Mouse (Mus musculus) adrenal gland, postnatal 36 days (tissue): ENCODE data around the gene Jade3. TPM values are rescaled to one million over a fixed set of nuclear protein-coding genes. Genes with fewer than 3 reads are reported as not detected.
"Not testable (repeated sequence)": the region's sequence is repeated elsewhere in the genome, so short reads cannot be mapped to it uniquely, and the experiment has no call there.

Experiments
- DNase-seq, 2 experiments: peaks; one replicate each; pipeline ENCODE4 v3.0.0; 2021; ENCODE audit warnings: mixed read lengths in 1 of 2
- long read RNA-seq, 2 experiments: library from polyadenylated mRNA; stranded (forward); transcript quantifications; one replicate each; pipeline ENCODE4 v2.0.0; 2021; ENCODE audit warnings: borderline sequencing depth in 2 of 2
- total RNA-seq, 2 experiments: library from RNA; stranded (reverse); gene quantifications; 2 replicates each; pipeline ENCODE4 v1.2.3; 2021

Jade3 gene
- total RNA-seq = 1 to 10 TPM; 4.8 to 5.4 TPM
- long read RNA-seq, experiment 1 = 0 reads
- long read RNA-seq, experiment 2 = 0 reads

DNA sequence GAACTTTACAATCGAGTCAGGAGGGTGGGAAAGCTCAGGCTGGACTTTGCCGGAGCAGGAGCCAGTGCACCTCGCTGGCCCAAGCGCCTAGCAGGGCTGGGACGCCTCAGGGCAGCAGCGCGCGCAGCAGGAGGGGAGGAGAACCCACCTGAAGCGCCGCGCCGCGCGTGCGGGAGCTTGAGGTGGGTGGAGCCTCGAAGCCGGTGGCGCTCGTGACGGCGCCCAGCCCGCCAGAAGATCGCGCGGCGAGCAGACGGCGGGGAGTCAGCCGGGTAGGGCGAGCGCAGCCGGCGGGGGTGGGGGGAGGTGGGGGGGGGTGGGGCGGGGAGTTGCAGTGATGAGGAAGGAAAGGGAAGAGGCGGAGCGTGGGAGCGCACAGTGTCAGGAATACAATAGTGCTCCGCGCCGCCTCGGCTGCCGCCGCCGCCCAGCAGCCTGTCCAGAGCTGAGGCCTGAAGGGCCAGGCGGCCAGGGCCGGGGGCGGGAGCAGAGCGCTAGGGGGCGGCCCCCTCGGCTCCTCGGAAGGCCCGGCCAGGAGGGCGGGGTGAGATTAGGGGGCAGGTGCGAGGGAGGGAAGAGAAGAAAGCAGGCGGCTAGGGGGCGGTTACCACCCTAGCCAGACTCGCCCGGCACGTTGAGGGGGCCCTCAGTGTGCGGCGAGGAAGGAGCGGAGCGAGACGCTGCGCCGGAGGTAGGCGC, at the start of gene Jade3:
Gene Jade3 (plus strand): TSS at position 549 of the 699 bp plus-strand sequence.
- DNase-seq = peak; percentile 85 to 87

DNA sequence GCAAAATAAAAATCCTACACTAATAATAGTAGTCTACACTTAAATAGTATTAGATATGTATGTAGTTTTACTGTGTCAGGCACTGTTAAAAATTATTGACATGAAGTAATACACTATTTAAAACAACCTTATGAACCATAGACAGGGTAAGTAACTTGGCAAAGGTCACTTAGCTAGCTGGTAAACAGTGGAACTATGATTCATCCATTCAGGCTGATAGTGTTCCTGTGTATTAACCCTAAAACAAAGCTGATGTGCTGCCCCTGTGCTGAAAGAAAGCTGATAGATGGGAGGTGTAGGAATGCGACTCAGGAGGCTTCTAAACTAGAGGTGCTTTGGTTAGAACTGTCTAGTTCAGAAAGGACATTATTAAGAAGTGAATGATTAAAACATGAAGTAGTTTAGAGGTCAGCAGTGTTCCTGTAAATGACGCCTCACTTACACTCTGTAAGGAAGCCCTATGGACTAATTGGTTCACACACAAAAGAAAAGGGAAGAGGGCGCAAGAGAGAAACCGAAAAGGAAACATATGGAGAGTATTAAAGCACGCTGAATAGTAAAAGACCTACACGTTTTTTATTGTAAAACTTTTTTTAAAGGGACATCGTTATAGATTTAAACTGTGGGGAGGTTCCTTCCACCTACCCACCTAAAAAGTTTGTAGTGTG, 46.0 kb upstream of the Jade3 start:
- DNase-seq = no peak

DNA sequence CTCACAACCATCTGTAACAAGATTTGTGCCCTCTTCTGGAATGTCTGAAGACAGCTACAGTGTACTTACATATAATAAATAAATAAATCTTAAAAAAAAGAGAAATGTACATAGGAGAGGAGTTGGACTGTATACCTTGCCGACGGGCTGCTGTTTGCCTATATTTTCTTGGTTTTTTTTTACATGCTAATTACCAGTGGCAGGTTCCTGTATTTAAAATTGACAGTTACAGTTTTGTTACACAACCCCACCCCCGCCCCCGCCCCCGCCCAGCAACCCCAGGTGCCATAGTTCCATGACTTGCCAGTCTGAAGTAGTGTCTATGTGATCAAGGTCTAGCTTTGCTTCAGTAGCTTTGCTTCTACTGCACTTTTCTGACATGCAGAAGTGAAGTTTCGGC, 43.2 kb upstream of the Jade3 start:
- DNase-seq = no peak

DNA sequence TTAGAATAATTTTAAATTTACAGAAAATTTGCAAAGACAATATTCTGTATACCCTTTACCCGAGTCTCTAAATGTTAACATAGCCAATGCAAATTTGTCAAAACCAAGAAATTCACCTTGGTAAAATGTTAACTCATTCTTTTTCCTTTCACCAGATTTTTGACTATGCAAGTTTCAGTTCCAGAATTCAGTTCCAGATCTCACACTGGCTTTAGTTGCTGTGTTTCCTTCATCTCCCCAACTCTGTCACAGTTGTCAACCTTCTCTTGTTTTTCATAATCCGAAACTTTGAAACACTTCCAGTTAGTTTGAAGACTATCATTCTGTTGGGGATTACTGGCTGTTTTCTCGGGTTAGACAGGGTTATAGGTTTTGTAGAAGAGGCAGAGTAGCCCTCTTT, 38.5 kb upstream of the Jade3 start:
- DNase-seq = no peak

DNA sequence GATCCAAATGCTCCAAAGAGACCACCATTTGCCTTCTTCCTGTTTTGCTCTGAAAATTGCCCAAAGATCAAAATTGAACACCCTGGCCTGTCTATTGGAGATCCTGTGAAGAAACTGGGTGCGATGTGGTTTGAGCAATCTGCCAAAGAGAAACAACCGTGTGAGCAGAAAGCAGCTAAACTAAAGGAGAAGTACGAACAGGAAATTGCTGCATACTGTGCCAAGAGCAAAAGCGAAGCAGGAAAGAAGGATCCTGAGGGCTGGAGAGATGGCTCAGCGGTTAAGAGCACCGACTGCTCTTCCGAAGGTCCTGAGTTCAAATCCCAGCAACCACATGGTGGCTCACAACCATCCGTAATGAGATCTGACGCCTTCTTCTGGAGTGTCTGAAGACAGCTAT, 33.5 kb upstream of the Jade3 start:
- DNase-seq = not testable (repeated sequence)

DNA sequence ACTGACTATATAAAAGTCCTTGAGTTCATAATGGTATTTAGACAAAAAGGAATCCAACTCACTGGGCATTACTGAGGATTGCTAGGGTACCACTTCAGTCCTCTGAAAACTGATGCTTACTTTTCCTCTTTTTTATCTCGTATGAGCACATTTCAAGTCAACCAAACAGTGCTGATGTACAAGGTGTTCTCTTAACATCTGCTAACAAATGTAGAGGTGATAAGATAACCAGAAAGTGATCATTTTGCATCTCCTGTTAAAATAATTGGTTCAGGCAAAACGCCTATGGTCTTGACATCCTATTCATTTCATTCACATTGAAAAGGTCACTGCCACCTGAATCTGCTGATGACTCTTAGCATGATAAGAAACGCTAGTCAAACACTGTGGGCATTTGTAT, 32.5 kb upstream of the Jade3 start:
- no peak for DNase-seq

DNA sequence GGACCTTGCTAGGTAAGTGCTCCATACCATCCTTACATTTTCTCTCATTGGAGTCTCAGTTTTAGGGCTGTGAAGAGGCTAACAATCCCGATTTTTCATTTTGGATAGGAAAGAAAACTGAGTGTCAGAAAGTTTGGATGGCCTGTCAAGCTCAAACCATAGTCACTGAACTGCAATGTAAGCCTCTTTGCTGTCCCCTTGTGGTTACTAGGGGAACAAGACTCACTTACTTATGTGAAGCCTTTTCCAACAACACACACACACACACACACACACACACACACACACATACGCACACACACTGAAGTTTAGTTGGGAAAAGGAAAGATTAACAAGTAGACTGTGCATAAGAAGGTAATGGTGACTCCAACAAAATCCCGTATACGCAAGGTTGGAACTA, 21.4 kb upstream of the Jade3 start:
- peak in 1 of 2 experiments; percentile 8 for DNase-seq

DNA sequence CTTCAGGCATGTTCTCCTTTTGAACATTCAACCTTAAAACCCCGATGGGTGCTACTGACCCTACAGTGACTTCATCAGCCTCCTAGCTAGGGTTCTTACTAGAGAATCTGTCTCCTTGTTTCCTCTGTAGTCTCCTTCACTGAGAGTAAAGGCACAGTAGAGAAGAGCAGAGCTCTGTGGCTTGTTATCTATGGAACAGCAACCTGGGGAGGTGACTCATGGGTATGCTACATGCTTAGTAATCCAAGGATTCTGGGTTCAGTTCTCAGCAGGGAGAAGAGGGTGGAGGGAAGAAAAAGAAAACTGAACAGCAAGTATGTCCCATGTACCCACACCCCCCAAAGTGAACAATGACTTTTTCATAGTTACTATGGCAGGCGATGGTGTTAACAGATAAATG, 18.6 kb upstream of the Jade3 start:
- no peak for DNase-seq

DNA sequence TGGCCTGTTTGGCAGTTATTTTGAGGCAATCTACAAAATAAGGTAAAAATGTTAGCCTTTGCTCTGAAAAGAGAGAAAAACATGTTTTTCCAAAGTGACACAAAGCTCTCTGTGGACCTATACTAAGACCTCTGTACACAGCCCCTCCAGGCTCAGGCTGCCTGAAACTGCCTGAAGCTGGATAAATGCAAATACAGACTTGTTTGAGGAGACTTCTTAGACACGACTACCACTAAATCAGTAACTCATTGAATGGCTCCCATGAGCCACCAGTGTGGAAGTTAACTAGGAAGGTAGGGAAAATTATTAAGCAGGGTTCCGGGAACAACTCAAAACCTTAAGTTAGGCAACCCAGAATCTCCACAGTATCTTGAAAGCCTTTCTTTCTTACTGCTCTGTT, 17.8 kb upstream of the Jade3 start:
- no peak for DNase-seq

DNA sequence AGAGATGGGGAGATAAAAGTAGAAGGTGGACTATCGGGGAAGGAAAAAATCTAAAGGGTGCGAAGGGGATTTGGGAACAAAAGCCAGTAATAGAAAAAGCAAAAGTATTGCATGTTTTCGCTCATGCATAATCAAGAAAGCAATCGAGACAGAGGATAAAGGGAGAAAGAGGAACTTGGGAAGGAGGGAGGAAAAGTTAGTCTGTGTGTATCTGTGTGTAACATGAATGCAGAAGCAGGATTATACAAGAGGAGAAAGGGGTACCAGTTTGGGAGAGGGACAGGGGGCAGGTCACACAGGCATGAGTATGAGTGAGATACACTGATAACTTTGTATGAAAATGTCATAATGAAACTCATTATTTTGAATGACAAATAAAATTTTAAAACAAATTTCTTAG, 14.1 kb upstream of the Jade3 start:
- DNase-seq = no peak

DNA sequence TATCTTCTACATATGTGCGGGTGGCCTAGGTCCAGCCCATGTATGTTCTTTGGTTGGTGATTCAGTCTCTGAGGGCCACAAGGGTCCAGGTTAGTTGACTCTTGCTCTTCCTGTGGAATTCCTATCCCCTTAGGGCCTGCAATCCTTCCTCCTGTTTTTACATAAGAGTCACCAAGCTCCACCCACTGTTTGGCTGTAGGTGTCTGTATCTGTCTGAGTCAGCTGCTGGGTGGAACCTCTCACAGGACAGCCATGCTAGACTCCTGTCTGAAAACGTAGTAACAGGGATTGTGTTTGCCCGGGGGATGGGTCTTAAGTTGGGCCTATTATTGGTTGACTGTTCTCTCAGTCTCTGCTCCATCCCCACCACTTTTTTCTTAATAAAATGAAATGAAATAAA, 13.3 kb upstream of the Jade3 start:
- no peak for DNase-seq

DNA sequence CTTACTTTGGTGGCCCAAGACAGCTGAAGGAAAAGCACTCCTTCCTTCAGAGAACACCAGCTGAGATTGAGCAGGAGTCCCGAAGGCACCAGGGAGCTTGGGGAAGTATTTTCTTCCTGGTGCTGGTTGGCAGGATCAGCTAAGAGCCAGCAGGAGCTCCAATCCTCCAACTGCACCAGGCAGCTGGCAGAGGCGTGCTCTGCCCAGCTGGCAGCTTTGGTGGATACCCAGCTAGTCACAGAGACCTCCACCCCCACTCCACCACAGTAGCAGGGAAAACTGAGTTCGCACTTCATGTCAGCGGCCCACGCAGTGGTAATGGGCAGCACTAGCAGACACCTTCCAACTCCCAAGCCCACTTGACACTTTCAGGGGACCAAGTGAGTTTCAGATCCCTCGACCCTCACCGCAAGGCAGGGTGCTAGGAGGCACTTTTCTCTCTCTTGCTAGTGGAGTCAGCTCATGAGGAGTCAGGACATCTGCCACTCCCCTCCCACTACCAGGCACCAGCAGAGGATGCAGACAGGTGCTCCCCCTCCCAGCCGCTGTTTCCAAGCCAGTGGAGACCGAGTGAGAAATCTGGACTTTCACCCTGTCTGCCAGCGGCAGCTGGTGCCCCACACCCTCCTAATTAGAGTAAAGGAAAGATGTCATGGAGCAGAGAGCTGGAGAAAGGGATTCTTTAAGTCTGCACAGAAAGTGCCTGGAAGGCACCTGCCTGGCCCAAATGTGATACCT, 10.4 kb upstream of the Jade3 start:
- no peak for DNase-seq

DNA sequence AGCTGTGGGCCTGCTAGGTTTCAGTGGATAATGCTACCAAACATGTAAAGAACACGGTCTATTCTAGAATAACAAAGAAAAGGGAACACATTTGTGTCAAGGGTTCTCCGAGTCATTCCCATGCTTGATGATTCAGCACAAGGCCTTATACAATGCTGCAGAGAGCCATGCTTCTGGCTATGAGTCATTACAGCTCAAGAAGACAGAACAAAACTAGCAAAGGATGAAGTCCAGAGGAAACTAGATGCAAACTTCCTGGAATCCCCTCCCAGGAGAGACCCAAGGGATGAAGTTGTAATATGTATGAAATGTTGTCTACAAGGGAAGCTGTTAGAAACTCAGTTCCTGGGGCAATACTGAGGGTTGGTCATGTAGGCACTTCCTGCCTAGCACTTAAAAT, 7.0 kb upstream of the Jade3 start:
- DNase-seq = peak in 1 of 2 experiments; percentile 5

DNA sequence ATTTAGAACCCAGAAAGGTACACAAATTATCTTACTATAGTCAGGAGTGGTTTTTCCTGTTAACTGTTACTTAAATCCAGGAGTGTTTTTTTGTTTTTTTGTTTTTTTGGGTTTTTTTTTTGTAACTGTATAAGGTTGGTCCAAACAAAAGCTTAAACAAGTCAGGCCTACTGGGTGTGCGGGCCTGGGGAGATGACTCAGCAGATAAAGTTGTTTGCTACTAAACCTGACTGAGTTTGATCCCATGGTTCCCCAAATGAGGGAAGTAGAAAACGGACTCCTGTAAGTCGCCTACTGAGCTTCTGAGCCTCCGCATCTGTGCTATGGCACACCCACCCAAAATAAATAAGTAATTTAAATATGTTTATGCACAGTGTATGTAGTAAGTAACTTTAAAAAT, 6.0 kb upstream of the Jade3 start:
- DNase-seq = no peak

DNA sequence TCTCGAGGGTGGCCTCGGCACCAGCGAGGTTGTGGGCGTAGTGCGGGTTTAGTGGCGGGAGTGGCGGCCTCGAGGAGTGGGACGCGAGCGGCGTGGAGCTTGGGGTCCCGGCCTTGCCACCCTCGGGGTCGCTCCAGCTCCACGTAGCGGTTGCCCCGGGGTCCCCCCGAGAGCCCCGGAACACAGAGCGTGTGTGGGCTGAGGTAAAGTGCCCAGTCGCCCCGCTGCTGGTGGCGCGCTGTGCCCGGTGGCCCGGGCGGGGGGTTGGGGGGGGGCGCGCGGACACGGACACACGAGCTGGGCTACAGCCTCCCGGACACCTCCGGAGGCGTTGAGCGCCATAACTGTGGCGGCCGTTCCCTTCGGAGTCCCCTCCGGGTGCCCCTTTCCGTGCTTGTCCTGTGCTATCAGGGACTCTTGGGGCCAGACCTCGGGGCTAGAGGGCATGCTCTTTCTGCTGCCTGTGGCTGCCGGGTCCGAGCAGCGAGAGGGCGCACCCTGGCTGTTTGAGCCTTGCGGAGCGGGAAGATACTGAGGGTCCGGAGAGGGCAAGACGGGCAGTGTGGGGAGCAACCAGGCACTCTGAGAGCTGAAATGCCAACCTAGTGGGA, 456 bp downstream of the Jade3 start:
- peak; percentile 45 to 53 for DNase-seq

DNA sequence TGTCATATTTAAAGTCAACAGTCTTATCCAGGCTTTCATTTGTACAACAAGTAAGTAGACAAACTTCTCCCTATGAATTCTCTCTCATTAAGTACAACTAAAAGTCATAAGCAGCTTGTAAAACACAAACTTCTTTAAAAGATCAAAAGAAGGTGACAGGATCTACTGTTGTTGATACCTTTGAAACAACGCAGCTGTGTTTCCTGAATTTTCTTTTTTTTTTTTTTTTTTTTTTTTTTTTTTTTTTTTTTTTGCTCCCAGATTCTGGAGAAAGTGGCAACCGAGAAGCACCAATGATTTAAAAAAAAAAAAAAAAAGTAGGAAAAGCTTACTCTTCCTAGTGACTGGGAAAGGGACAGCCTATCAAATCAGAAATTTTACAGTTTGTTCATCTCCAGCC, 57.7 kb downstream of the Jade3 start:
- no peak for DNase-seq

DNA sequence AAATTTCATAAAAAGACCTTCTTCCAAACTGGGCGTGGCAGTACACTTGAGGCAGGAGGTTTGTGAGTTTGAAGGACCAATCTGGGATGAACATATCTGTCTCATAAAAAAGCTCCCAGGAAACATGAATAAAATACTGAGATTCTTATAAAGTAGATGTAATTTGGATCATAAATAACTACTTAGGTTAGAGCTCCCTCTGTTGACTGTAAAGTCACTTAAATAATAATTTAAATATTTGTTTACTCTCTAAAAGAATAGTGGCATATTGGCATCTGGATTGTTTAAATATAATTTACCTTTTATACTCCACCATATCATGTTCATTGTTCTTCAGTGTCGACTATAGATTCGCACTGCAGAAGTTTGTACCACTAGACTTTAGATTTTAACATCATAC, 72.2 kb downstream of the Jade3 start:
- DNase-seq = no peak

DNA sequence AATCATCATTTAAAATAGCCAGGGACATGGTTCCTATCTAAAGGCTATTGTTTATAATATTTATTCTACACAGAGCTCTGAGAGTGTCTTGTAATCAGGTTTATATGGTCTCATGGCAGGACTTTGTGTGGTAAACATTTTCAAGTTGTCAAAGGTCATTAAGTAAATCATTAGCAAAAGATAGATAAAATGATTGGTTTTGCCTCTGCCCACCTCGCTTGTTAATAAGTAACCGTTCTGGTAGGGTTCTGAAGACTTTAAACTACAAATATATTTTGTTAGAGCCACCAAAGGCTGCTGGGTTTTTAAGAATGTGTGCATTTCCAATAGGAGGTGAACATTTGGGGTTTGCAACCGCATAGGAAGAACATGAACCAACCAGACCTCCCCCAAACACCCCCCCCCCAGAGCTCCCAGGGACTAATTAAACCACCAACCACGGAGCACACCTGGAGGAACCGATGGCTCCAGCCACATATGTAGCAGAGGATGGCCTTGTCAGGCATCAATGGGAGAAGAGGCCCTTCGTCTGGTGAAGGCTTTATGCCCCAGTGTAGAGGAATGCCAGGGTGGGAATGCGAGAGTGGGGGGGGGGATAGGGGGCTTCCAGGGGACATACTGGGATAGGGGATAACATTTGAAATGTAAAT, 94.9 kb downstream of the Jade3 start:
- DNase-seq = no peak

DNA sequence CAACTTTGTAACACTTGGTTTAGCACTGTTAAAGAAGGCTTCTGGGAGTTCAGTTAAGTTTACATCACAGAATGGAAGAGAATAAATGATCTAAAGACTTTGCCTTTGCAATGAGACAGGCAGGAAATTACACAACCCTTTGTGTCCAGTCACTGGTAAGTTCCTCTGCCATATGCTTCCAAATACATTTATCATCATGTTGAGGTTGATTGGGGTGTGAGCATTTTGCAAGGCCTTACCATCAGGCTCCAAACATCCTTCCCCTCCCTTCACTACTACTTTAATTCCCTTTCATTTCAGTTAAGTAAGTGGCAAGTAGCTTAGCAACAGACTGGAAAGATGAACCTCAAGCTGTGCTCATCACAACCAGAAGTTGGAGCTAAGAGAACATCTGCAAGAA, 96.1 kb downstream of the Jade3 start:
- DNase-seq = no peak

DNA sequence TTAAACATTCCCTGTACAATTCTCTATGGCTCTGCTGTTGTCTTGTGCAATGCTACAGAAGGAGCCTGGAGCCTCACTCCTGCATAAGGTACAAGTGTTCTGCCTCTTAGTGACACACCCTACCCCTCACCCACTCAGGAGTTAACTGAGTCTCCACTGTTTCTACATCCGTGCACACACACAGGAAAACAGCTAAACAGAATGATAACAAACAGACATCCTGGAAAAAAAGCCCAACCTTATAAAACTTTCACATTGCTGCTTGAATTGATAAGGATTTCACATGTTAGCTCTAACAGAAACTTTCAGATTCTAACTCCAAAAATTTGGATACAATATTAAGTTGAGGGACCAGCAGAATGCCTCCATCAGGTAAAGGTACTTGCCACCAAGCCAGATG, 107.1 kb downstream of the Jade3 start:
- DNase-seq = no peak

DNA sequence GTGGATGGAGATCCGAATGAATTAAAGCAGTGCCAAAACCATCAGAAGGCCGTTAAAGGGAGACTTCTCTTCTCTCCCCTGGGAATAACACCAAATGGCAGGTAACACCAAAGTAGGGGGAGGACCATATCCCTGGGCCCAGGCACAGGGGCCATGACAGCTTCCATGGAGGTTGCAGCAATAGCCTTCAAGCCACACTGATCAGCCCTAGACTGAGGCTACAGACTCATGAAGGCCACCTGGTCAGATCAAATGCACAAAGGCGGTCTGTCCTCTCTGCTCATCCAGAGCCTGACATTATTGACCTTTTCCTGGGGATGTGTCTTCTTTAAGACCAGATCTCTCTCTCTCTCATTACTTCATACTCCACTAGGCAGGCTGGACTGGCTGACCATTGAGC, 118.4 kb downstream of the Jade3 start:
- DNase-seq = no peak

DNA sequence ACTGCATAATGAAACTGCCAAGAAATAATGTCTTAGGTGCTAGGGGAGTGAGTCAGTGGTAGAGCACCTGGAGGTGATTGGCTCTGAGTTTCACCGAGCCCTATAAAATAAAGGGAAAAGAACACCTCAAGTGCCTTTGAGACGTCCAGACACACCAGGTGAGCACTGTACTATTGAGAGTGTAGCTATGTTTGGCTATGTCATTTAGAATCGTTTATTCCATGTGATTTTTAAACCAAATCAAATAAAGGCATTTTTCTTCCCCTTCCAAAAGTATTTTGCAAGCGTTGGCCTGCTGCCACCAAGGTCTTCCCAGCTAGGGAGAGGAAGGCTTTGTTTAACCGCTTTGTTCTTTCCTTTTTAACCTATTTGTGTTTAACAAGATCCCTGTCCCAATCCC, 122.1 kb downstream of the Jade3 start:
- peak; percentile 72 to 74 for DNase-seq
